Mouse (Mus musculus): Measurements from ENCODE around the gene Wdr82. TPM values are rescaled to one million over a fixed set of nuclear protein-coding genes. Genes with fewer than 3 reads are reported as not detected.

Gene Wdr82
- polyA plus RNA-seq, 1 experiment from 2014 or later, result 35.5 TPM

DNA sequence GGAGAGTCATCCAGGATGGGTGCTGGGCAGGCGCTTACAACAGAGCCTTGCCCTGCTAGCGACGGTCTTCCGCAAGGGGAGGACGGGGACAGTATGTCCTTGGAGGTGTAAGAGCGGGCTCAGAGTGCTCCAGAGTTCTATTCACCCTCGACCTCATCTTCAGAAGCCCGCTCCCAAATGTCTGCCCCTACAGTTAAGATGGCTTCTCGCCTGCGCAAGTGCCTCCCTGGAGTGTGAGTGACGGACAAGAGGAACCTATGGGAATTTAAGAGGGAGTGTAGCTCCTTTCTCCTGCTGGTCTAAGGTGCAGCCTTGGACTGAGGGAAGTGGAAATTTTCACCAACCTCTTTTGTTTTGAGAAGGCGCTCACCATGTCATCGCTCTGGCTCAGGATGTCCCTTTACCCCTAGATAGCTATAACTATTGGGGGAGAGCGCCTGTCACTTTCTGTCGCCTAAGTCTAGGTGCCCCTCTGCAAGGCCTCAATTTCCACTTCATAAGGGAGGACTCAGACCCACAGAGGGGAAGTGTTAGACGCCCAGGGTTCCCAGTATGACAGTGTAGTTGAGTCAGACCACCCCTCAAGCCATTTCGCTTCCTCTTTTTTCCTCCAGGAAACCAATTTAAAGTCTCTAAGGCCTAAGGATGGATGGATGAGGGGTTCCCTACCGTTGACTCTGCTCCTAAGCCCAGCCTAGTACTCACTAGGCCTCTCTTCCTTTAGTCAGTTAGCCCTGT lies 29.0 kb downstream of the Wdr82 start, which contains the start of gene Ppm1m:
Gene Ppm1m (minus strand): TSS at position 212 of the 738 bp plus-strand sequence.
- Histone ChIP-seq H3K9me3 (replicated peaks; ENCODE audit: control insufficient read depth, low read length, poor library complexity, severe bottlenecking) (no peaks in the 10 kb centered on the region), H3K27me3 (ENCODE audit: control insufficient read depth, insufficient read depth, low read depth, low read length) (no peaks in the 10 kb centered on the region), H3K9ac (ENCODE audit: low read depth, low read length) (peak within 1 kb of the TSS; percentile 72), H3K4me3 (ENCODE audit: low read depth, low read length) (peak within 1 kb of the TSS; percentile 55), H3K36me3 (ENCODE audit: control insufficient read depth, insufficient read depth, low read length) (no peaks in the 10 kb centered on the region), H3K4me2 (ENCODE audit: low read length) (peak within 1 kb of the TSS; percentile 77), H3K27ac (ENCODE audit: low read length) (no peak within 1 kb of the TSS), H3K4me1 (ENCODE audit: control insufficient read depth, insufficient read depth, low read length) (peaks cover 22% of the 10 kb centered on the region)
- no peak for ATAC-seq
- WGBS, result 45% methylated on average over 18 of the region's 18 CpGs

- Histone ChIP-seq H3K36me3 (ENCODE audit: control insufficient read depth, insufficient read depth, low read length) (no peaks in the 10 kb centered on the region), H3K9ac (ENCODE audit: low read depth, low read length) (no peak overlapping the region), H3K4me3 (ENCODE audit: low read depth, low read length) (no peak overlapping the region), H3K27ac (ENCODE audit: low read length) (no peak overlapping the region), H3K4me2 (ENCODE audit: low read length) (peak overlapping the region; percentile 76; the same call in 1 of the 2 replicates), H3K27me3 (ENCODE audit: control insufficient read depth, insufficient read depth, low read depth, low read length) (no peaks in the 10 kb centered on the region), H3K4me1 (ENCODE audit: control insufficient read depth, insufficient read depth, low read length) (peaks cover 31% of the 10 kb centered on the region), H3K9me3 (replicated peaks; ENCODE audit: control insufficient read depth, low read length, poor library complexity, severe bottlenecking) (no peaks in the 10 kb centered on the region)
- 91% methylated on average over 3 of the region's 3 CpGs for WGBS
- no peak for ATAC-seq
Measured at GRCm38 (mm10) chr9:106201895-106202294, 31.2 kb downstream of the Wdr82 start.

GRCm38 (mm10) chr9:106202819-106203636 lies 32.3 kb downstream of the Wdr82 start, which contains the start of gene Twf2:
Twf2 (plus strand) TSS chr9:106203108.
- ATAC-seq, result peak; percentile 84
- peaks cover 34% of the 10 kb centered on the region for H3K4me1 ChIP-seq (ENCODE audit: control insufficient read depth, insufficient read depth, low read length)
- no peaks in the 10 kb centered on the region for H3K27me3 ChIP-seq (ENCODE audit: control insufficient read depth, insufficient read depth, low read depth, low read length)

DNA sequence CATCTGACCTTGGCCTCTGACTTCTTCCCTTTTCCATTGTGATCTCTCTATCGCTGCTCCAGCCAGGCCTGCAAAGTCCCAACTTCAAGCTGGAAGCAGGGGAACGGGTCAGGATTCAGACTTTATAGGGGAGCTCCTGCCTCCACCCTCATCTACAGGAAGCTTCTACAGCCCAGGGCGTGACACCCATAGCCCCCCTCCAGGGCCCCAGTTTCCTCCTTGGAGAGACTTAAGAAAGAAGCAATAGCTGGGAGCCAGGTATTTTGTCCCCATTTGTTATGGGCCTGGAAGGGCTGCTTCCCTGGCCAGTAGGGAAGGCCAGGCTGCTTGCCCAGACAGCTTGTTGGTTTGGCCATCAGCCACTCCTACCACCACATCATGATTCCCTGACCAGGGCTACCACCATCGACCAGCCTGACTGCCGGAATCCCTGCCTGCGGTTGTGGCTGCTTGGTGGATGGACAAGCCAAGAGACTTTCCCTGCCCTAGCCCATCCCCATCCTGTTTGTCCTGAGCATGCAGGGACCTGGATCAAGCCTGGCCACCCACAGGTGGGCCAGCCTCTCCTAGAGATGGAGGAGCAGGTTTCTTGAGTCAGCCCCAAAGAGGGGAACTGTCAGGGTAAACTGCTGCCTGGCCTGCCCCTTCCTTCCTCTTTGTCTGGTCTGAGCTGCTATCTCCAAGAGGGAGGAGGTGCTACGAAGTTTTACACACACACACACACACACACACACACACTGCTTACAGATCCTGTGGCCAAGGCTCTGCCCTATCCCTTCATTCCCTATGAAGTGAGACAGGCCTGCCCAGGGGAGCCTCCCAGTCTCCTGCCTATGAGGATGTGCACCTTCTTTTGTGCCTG lies 33.5 kb downstream of the Wdr82 start:
- H3K9me3 ChIP-seq (replicated peaks; ENCODE audit: control insufficient read depth, low read length, poor library complexity, severe bottlenecking), result no peaks in the 10 kb centered on the region
- H3K36me3 ChIP-seq (ENCODE audit: control insufficient read depth, insufficient read depth, low read length), result 0 out of 2 replicates have a peak, but pooled peaks cover 3% of the 10 kb centered on the region
- peak overlapping the region; percentile 87 for H3K9ac ChIP-seq (ENCODE audit: low read depth, low read length)
- peaks cover 29% of the 10 kb centered on the region for H3K4me1 ChIP-seq (ENCODE audit: control insufficient read depth, insufficient read depth, low read length)
- no peak for ATAC-seq
- WGBS, result 73% methylated on average over 7 of the region's 7 CpGs
- H3K27me3 ChIP-seq (ENCODE audit: control insufficient read depth, insufficient read depth, low read depth, low read length), result no peaks in the 10 kb centered on the region
- H3K4me3 ChIP-seq (ENCODE audit: low read depth, low read length), result peak overlapping the region; percentile 74
- peak overlapping the region; percentile 76 for H3K4me2 ChIP-seq (ENCODE audit: low read length)
- H3K27ac ChIP-seq (ENCODE audit: low read length), result no peak overlapping the region

More at GRCm38 (mm10) chr9:106202819-106203636, 32.3 kb downstream of the Wdr82 start, which contains the start of gene Twf2:
- Histone ChIP-seq H3K9me3 (replicated peaks; ENCODE audit: control insufficient read depth, low read length, poor library complexity, severe bottlenecking) (no peaks in the 10 kb centered on the region), H3K4me3 (ENCODE audit: low read depth, low read length) (peak within 1 kb of the TSS; percentile 74), H3K9ac (ENCODE audit: low read depth, low read length) (peak within 1 kb of the TSS; percentile 87), H3K27ac (ENCODE audit: low read length) (peak within 1 kb of the TSS; percentile 66), H3K36me3 (ENCODE audit: control insufficient read depth, insufficient read depth, low read length) (no peaks in the 10 kb centered on the region), H3K4me2 (ENCODE audit: low read length) (peak within 1 kb of the TSS; percentile 76)
- 2% methylated on average over 60 of the region's 61 CpGs for WGBS

- 87% methylated on average over 7 of the region's 7 CpGs for WGBS
- Histone ChIP-seq H3K4me3 (ENCODE audit: low read depth, low read length) (no peak overlapping the region), H3K27ac (ENCODE audit: low read length) (no peak overlapping the region), H3K4me2 (ENCODE audit: low read length) (no peak overlapping the region), H3K4me1 (ENCODE audit: control insufficient read depth, insufficient read depth, low read length) (peaks cover 29% of the 10 kb centered on the region), H3K9me3 (replicated peaks; ENCODE audit: control insufficient read depth, low read length, poor library complexity, severe bottlenecking) (no peaks in the 10 kb centered on the region), H3K9ac (ENCODE audit: low read depth, low read length) (no peak overlapping the region), H3K27me3 (ENCODE audit: control insufficient read depth, insufficient read depth, low read depth, low read length) (no peaks in the 10 kb centered on the region), H3K36me3 (ENCODE audit: control insufficient read depth, insufficient read depth, low read length) (0 out of 2 replicates have a peak, but pooled peaks cover 3% of the 10 kb centered on the region)
- ATAC-seq, result no peak
Measured at GRCm38 (mm10) chr9:106205713-106206290, 35.1 kb downstream of the Wdr82 start.

DNA sequence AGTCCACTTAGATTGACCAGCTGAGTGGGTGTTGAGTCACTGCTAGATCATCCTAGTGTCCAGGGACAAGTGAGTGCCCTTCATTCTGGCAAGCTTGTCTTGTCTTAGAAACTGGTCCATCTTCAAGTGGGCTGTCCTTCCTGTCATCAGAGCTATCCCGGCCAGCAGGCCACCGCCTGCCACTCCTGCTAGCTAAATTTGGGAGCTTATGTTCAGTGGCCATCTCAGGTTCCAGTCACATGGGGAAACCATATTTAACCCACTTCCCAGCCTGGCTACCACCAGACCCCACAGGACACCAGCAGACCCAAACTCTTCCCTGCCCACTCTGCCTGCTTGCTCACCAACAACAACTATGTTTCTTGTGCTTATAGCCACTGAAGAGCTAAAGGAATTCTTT lies 35.8 kb downstream of the Wdr82 start:
- no peak overlapping the region for H3K9ac ChIP-seq (ENCODE audit: low read depth, low read length)
- WGBS, result 92% methylated on average over 2 of the region's 2 CpGs
- no peaks in the 10 kb centered on the region for H3K9me3 ChIP-seq (replicated peaks; ENCODE audit: control insufficient read depth, low read length, poor library complexity, severe bottlenecking)

GRCm38 (mm10) chr9:106208181-106208580 lies 37.5 kb downstream of the Wdr82 start:
- ATAC-seq, result no peak
- Histone ChIP-seq H3K27ac (ENCODE audit: low read length) (no peak overlapping the region), H3K9me3 (replicated peaks; ENCODE audit: control insufficient read depth, low read length, poor library complexity, severe bottlenecking) (no peaks in the 10 kb centered on the region), H3K9ac (ENCODE audit: low read depth, low read length) (no peak overlapping the region), H3K27me3 (ENCODE audit: control insufficient read depth, insufficient read depth, low read depth, low read length) (no peaks in the 10 kb centered on the region), H3K4me3 (ENCODE audit: low read depth, low read length) (no peak overlapping the region), H3K4me1 (ENCODE audit: control insufficient read depth, insufficient read depth, low read length) (peaks cover 36% of the 10 kb centered on the region), H3K36me3 (ENCODE audit: control insufficient read depth, insufficient read depth, low read length) (peaks cover 9% of the 10 kb centered on the region), H3K4me2 (ENCODE audit: low read length) (no peak overlapping the region)
- WGBS, result 85% methylated on average over 5 of the region's 5 CpGs

More for the DNA sequence above, 35.8 kb downstream of the Wdr82 start:
- Histone ChIP-seq H3K4me1 (ENCODE audit: control insufficient read depth, insufficient read depth, low read length) (peaks cover 32% of the 10 kb centered on the region), H3K36me3 (ENCODE audit: control insufficient read depth, insufficient read depth, low read length) (0 out of 2 replicates have a peak, but pooled peaks cover 3% of the 10 kb centered on the region), H3K4me2 (ENCODE audit: low read length) (no peak overlapping the region), H3K4me3 (ENCODE audit: low read depth, low read length) (no peak overlapping the region), H3K27me3 (ENCODE audit: control insufficient read depth, insufficient read depth, low read depth, low read length) (no peaks in the 10 kb centered on the region), H3K27ac (ENCODE audit: low read length) (no peak overlapping the region)
- no peak for ATAC-seq

- Histone ChIP-seq H3K4me3 (ENCODE audit: low read depth, low read length) (no peak overlapping the region), H3K4me2 (ENCODE audit: low read length) (no peak overlapping the region), H3K9ac (ENCODE audit: low read depth, low read length) (no peak overlapping the region), H3K9me3 (replicated peaks; ENCODE audit: control insufficient read depth, low read length, poor library complexity, severe bottlenecking) (no peaks in the 10 kb centered on the region), H3K27ac (ENCODE audit: low read length) (no peak overlapping the region), H3K27me3 (ENCODE audit: control insufficient read depth, insufficient read depth, low read depth, low read length) (no peaks in the 10 kb centered on the region), H3K36me3 (ENCODE audit: control insufficient read depth, insufficient read depth, low read length) (peaks cover 24% of the 10 kb centered on the region), H3K4me1 (ENCODE audit: control insufficient read depth, insufficient read depth, low read length) (peaks cover 21% of the 10 kb centered on the region)
- no peak for ATAC-seq
- 91% methylated on average over 4 of the region's 4 CpGs for WGBS
Measured at GRCm38 (mm10) chr9:106209954-106210353, 39.2 kb downstream of the Wdr82 start.

Measured in midbrain, embryonic 16.5 days (tissue).